Comparison of ENCODE assay signal across 12 mouse cellular contexts in genomic region chr1:69521656-69522055, GRCm38 (mm10).
"Had no signal": no experiment of that assay in that cellular context is flagged by ENCODE, and none has a peak within 500 bp of the region (broad histone marks: within the 10 kb centered on the region; RNA-seq: fewer than 3 reads in every experiment).

No protein-coding gene starts in this region.

- DNase-seq: lung, embryonic 14.5 days; lung, postnatal 10 days; lung, postnatal 4 days; midbrain, embryonic 14.5 days; retina, postnatal 1 day; right cerebral cortex, adult 18-20 months; right cerebral cortex, postnatal 25 days; right cerebral cortex, postnatal 4 days; spleen, adult 18-20 months; thymus, adult 18-20 months; thymus, postnatal 14 days; thymus, postnatal 36 days had no signal
